Mouse (Mus musculus) cerebellum, adult 2 months (tissue): ENCODE measurements at regions not wholly inside any gene's neighbourhood (a gene's known extent, or its start where the extent isn't known, plus 50 kb on each side); places are given as distances from the start of the nearest gene placed in this dataset.

Experiments used
- DNase-seq, 2 experiments: peaks; one replicate each; pipeline ENCODE4 v3.0.0; 2021
- H3K27ac ChIP-seq: fragments of 200-500 bp; 2 replicates; pipeline ENCODE4 v1.5.1; 2012; ENCODE audit warnings: low read length, control low read depth, inconsistent platforms; ENCODE audit not compliant: insufficient read depth
- H3K27me3 ChIP-seq: fragments of 200-500 bp; 2 replicates; pipeline ENCODE4 v1.6.1; 2012; ENCODE audit warnings: inconsistent platforms, mild to moderate bottlenecking, low read length, moderate library complexity; ENCODE audit not compliant: control insufficient read depth, insufficient read depth
- H3K4me1 ChIP-seq: fragments of 200-500 bp; 2 replicates; pipeline ENCODE4 v1.6.1; 2011; ENCODE audit warnings: low read length; ENCODE audit not compliant: control insufficient read depth, insufficient read depth
- H3K4me3 ChIP-seq: fragments of 200-500 bp; replicated peaks from 2 replicates; pipeline ENCODE3; 2011; ENCODE audit warnings: mild to moderate bottlenecking, low read depth, low read length, control low read depth; ENCODE audit not compliant: insufficient read depth
- CTCF ChIP-seq: fragments of 200-500 bp; IDR thresholded peaks from 2 replicates; pipeline ENCODE4 v1.5.1; 2011; ENCODE audit warnings: low read depth, mild to moderate bottlenecking, control low read depth, low read length, moderate library complexity, borderline replicate concordance; ENCODE audit not compliant: insufficient read depth
- POLR2A ChIP-seq: fragments of 200-500 bp; IDR thresholded peaks from 2 replicates; pipeline ENCODE4 v1.6.1; 2011; ENCODE audit warnings: low read length, control low read depth, borderline replicate concordance; ENCODE audit not compliant: insufficient read depth
- WGBS: fragments of 180-500 bp; shearing (Covaris S2); methylation state at CpG from one replicate; pipeline ENCODE4 v1.1.7; 2018; 5-methylcytosine and 5-hydroxymethylcytosine counted together

DNA sequence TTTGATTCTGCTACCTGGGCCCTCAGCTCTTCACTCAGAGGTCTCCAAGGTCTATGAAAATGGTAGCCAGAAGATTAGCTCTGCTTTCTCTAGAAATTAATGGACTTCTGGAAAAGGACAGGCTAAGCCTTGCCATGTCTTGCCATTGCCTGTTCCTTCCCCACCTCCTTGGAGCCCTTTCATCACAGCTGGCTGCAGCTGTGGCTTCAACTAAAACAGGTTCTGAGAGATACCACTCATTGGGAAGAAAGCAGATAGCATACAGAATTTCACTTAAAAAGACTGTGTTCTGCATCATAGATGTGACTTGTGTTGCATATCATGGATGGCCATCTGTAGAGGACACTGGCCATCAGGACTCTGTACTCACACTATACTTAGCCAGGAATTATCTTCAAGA lies 246.4 kb downstream of the Qk start:
- no peak for TF ChIP-seq CTCF
- TF ChIP-seq POLR2A, result no peak
- no peak for DNase-seq
- no peak overlapping the region for H3K4me3 ChIP-seq
- H3K27me3 ChIP-seq, result no peaks in the 10 kb centered on the region
- H3K27ac ChIP-seq, result no peak overlapping the region
- no peaks in the 10 kb centered on the region for H3K4me1 ChIP-seq

DNA sequence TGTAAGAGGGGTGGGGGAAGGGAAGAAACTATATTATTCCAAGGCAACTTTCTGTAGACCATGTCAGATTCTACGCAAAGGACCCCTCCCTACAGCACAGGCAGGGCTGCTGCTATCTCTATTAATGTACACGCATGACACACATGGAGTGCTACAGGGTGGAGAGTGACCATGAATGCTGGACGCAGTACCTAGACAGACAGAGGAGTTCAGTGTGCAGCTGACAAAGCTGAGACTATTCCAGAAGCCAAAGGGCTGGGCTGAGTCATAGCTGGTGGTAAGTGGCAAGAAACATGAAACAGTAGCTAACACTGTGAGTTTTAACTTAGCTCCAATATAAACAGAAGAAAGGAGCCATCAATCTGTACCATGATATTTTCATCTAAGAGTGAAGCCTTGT lies 250.4 kb downstream of the Qk start:
- no peaks in the 10 kb centered on the region for H3K4me1 ChIP-seq
- 91% methylated on average over 3 of the region's 3 CpGs for WGBS

DNA sequence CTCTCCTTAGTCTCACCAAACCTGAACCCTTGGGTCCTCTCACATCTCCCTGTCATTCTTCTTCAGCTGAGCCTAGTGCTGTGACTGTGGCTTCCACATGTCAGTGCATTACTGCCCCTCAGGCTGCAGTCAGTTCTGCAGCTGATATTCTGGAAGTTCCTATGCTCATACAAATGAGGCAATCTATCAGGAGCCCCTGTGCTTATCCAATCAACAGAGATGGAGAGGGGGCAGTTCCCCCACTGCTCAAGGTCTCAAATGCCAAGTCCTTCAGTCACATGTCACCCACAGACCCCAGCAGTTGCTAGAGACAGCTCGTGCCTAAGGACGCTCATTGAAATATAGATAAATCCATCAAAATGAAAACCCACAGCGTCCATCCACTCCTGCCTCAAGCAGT lies 254.5 kb downstream of the Qk start:
- Histone ChIP-seq H3K27ac (no peak overlapping the region), H3K4me3 (no peak overlapping the region), H3K4me1 (no peaks in the 10 kb centered on the region), H3K27me3 (no peaks in the 10 kb centered on the region)
- TF ChIP-seq POLR2A, result no peak
- TF ChIP-seq CTCF, result no peak
- DNase-seq, result no peak
- 80% methylated on average over 3 of the region's 3 CpGs for WGBS

More for the DNA sequence above, 250.4 kb downstream of the Qk start:
- Histone ChIP-seq H3K4me3 (no peak overlapping the region), H3K27me3 (no peaks in the 10 kb centered on the region), H3K27ac (no peak overlapping the region)
- DNase-seq, result no peak
- TF ChIP-seq CTCF (no peak), POLR2A (no peak)

DNA sequence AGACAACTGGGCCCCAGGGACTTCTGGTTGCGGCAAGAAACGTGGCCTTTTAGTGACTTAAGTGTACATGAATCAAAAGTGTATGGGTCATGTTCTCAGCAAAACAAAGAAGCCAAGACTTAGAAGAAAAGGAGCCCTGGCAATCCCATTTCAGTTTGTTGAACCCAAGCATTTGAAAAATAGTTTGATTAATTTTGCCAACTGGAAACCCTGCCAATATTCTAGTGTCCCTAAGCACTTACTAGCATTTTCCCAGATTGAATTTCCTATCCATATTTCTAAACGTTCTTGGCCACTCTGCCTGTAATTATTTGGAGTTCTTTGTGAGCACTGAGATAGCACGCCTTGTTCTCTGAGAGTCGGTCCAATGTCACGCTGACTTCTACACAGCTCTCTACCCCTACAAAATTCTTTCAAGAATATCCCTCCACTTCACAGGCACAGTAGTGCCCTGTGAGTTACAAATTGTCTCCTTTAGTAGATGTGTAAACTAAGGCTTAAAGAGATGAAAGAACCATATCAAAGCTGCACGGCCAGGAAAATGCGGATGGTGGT lies 257.0 kb downstream of the Qk start:
- Histone ChIP-seq H3K27ac (no peak overlapping the region), H3K27me3 (no peaks in the 10 kb centered on the region), H3K4me1 (no peaks in the 10 kb centered on the region), H3K4me3 (no peak overlapping the region)
- TF ChIP-seq POLR2A, result no peak
- no peak for DNase-seq
- WGBS, result 77% methylated on average over 8 of the region's 8 CpGs

DNA sequence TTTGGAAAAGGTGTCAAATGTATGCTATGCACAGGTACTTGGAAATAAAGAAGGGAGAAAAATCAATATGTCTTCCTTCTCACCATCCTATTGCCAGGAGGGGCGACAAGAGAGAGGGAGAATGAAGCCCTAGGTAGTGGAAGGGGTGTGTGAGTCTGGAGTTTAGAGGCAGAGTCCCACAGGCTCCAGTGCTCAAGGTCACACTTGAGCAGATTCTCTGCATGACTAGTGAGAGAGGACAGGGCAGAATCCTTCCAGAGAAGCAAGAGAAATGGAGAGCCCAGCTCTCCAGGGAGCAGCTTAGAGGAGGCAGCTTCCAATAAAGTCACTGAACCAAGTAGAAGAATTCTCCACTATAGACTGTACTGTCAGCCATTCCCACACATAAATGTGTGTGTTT lies 261.9 kb downstream of the Qk start:
- H3K27me3 ChIP-seq, result no peaks in the 10 kb centered on the region
- H3K4me3 ChIP-seq, result no peak overlapping the region
- no peak overlapping the region for H3K27ac ChIP-seq
- DNase-seq, result no peak
- WGBS, result 80% methylated on average over 1 of the region's 1 CpGs
- no peak for TF ChIP-seq POLR2A
- TF ChIP-seq CTCF, result no peak
- no peaks in the 10 kb centered on the region for H3K4me1 ChIP-seq

DNA sequence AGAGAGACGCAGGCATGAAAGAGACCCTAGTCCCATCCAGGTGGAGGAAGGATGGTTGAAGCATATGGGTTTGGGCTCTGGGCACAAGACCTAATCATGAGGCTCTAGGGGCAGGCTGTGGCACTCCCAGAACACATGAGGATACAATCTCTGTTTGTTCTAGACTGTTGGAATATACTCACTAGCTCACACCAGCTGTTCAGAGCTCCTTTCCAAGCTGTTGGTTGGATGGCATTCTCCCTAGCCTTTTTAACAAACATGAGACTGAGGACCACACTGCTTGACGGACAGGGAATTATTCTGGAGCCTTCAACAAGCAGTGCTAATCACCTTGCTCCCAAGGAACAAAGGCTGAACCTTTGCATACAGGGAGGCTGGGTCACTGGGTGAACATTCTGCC lies 263.6 kb downstream of the Qk start:
- no peak for TF ChIP-seq CTCF
- TF ChIP-seq POLR2A, result no peak

DNA sequence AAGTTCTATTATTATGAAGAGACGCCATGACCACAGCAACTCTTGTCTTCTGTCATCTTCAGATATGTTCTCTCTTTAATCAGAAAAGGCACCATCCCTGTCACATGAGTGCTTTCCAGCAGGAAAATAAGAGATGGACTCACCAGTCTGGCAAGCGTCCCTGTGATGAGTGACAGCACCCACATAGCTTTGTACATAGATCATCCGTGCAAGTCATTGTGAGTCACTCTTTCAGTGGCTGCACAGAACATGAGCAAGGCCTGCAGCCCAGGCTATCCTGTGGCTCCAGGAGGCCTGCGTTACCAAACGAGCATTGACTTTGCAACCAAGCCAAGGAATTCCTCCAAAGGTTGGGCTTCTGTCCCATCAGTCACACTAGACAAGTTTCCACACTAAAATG lies 265.3 kb downstream of the Qk start:
- no peak for TF ChIP-seq CTCF
- no peak for TF ChIP-seq POLR2A
- no peaks in the 10 kb centered on the region for H3K27me3 ChIP-seq
- 52% methylated on average over 5 of the region's 5 CpGs for WGBS
- H3K27ac ChIP-seq, result no peak overlapping the region
- no peak for DNase-seq
- H3K4me3 ChIP-seq, result no peak overlapping the region
- H3K4me1 ChIP-seq, result no peaks in the 10 kb centered on the region

More for the DNA sequence above, 263.6 kb downstream of the Qk start:
- WGBS, result 72% methylated on average over 2 of the region's 2 CpGs
- no peaks in the 10 kb centered on the region for H3K4me1 ChIP-seq
- no peak overlapping the region for H3K4me3 ChIP-seq
- H3K27me3 ChIP-seq, result no peaks in the 10 kb centered on the region
- no peak overlapping the region for H3K27ac ChIP-seq
- no peak for DNase-seq

DNA sequence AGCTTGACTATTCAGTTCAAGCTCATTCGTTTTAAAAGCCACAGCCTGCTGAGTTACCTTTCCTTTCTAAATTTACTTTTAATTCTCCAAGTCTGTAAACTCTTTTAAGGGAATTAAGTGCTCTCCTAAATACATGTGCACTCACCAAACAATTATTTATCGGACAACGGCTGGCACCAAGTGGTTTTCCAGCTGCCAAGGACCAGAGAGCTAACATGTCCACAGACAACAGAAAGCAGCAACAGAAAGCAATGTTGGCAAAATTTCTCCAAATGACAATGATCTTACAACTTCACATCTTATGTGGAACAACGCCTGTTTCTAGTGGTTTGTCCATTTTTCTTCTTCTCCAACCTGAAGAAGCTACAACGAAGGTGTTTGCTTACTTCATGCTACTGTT lies 275.3 kb downstream of the Qk start:
- no peak overlapping the region for H3K4me3 ChIP-seq
- WGBS, result 46% methylated on average over 5 of the region's 5 CpGs
- H3K27me3 ChIP-seq, result no peaks in the 10 kb centered on the region
- TF ChIP-seq CTCF, result no peak
- no peak for TF ChIP-seq POLR2A
- H3K4me1 ChIP-seq, result no peaks in the 10 kb centered on the region
- H3K27ac ChIP-seq, result no peak overlapping the region
- DNase-seq, result no peak
